Mouse (Mus musculus) testis, postnatal 14 days (tissue): Measurements from ENCODE around the gene Scrn2.

Experiments
- DNase-seq: peaks from one replicate; pipeline ENCODE4 v3.0.0; 2021; ENCODE audit warnings: low spot score

Gene Scrn2

DNA sequence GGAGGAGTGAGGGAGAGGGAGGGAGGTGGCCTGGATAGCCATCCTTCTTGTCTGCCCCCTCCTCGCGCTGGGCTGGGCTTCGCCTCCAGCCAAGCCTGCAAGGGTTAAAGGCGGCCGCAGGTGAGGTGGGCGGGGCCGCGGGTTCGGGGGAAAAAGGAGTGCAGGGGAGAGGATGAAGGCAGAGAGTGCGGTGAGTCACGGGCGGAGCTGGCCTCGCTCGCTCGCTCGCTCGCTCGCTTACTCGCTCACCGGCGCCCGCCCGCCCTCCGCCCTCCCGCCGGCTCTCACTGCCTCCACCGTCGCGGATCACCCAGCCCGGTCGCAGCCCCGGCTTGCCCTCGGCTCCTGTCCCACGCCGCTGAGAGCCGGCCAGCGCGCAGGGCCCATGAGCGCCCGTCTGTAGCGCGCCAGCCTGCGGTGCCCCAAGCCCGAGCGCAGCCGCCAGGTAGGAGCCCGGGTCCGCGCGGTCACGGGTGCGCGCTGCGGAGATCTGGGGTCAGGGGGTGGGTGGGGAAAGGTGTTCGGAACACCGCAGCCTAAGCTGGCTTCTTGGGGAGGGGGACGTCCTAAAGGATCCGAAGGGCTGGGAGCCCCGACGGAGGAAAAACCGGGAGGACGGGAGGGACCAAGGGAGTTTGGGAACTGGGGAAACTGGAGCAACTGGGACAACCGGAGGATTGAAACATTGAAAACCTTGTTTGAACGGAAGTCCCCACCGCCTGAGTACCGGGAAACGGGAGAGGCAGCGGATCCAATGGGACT, 11.0 kb upstream of the Scrn2 start:
- no peak for DNase-seq

DNA sequence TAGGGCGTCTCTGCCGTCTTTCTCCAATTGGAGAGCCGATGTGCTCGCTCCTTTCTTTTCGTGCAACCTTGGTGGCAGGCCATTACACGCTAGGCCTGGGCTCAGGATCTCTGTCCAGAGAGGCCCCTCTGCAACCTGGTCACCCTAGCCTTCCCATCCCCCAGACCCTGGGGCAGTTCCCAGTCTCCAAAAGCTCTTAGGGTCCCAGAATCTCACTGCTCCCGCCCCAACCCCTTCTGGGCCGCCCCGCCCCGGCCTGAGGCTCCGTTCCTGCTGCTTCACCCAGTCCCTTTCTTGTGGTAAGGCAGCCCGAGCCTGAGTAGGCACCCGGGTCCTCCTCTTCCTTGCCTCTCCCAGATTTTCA, 10.4 kb upstream of the Scrn2 start:
- DNase-seq: no peak

DNA sequence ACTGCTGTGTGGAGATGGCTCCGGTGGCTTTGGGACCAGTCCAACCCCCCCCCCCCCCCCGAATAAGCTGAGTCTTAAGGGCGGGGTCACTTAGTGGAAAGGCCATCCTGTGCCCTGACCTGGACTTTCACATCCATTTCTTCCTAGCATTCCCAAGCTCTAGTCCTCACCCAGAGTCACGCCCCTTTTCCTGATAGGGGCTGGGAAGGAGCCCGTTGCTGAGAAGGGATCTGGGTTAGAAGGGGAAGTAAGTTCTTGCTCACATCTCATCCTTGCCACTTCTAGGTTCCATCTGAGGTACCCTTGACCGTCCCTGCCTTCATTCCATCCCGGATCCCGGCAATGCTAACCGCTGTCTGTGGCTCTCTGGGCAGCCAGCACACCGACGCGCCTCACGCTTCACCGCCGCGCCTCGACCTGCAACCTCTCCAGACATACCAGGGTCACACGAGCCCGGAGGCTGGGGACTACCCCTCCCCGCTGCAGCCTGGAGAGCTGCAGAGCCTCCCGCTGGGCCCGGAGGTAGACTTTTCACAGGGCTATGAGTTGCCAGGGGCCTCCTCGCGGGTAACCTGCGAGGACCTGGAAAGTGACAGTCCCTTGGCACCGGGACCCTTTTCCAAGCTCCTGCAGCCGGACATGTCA, 8.5 kb upstream of the Scrn2 start:
- no peak for DNase-seq

DNA sequence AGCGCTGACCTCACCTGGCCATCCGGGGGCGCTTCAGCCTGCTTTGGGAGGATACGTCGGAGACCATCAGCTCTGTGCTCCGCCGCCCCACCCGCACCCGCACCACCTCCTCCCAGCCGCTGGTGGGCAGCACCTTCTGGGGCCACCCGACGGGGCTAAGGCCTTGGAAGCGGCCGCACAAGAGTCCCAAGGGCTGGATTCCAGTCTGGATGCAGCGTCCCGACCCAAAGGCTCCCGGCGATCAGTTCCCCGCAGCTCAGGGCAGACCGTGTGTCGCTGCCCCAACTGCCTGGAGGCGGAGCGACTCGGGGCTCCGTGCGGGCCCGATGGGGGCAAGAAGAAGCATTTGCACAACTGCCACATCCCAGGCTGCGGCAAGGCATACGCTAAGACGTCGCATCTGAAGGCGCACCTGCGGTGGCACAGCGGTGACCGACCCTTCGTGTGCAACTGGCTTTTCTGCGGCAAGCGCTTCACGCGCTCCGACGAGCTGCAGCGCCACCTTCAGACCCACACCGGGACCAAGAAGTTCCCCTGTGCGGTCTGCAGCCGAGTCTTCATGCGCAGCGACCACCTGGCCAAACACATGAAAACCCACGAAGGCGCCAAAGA, 7.8 kb upstream of the Scrn2 start:
- DNase-seq: peak; percentile 86

DNA sequence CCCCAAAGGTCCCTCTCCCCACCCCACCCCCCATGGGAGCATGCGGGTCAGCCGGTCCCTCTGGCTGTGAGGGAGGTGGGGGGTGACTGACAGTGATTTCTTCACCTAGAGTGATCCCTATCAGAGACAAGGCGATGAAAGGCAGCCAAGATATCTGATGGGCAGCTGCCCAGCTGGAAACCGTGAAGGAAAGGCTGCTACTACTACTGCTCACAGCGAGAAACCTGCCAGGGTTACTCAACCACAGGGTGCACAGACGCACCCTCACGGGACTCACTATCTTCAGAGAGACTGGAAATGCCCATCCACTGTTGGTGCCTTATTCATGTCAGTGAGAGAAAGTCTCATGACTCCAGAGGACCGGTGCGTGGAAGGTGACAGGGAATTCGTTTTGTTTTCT, 4.8 kb upstream of the Scrn2 start:
- DNase-seq: no peak

DNA sequence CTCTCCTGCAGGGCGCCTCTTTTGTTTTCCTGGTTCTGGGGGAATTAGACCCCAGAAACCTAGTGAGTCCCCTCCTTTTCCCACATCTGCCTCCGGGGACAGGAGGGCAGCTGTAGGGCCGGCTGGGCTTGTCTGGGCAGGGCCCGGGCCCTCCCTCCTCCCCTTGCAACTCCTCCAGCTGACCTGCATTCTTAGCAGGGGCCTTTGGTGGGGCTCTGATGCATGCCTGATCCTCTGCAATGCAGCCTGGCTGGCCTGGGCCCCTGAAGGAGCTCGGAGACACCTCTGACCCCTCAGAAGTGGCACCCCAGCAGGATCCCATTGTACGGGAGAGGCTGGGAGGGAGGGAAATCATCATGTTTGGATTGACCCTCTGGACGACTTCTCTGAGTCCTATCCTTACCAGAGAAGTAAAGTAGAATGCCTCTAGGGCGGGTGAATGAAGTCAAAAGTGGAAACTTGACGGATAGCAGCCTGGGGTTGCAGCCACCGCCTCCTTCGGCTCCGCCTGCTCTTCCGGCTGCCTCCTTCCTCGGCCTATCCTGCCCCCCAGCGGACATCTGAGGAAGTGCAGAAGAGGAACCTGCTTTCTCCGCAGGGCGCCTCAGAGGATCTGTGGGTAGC, 3.9 kb upstream of the Scrn2 start:
- DNase-seq: peak; percentile 82

DNA sequence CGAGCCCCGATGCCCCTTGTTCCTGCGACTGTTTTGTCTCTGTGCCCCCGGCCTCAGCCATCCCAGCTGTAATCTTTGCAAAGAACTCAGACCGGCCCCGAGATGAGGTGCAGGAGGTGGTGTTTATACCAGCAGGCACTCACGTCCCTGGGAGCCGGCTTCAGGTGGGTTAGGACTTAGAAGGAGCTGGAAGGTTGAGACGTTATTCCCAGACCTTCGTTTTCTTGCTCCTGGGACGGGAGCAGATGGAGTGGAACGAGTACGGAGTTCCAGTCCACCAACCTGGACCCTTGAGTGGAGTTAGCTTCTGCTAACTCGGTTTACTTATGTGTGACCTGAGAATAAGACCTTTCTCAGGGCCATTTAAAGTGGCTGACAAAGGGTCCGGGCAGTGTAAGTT, 688 bp downstream of the Scrn2 start:
- DNase-seq: no peak

DNA sequence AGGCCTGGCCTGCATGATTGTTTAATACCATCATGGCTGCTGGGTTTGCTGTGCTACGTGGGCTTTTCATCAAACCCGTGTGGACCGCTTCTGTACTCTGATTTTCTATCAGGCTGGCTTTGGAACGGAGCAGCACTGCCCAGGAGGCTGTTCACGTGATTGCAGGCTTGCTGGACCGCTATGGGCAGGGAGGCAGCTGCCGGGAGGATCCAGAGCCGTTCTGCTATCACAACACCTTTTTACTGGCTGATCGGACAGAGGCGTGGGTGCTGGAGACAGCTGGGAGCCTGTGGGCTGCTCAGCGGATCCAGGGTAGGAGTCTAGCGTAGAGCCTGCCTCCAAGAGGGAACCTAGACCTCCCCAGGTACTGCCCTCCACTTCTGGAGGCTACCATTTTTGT, 2.2 kb downstream of the Scrn2 start:
- DNase-seq: peak; percentile 73

DNA sequence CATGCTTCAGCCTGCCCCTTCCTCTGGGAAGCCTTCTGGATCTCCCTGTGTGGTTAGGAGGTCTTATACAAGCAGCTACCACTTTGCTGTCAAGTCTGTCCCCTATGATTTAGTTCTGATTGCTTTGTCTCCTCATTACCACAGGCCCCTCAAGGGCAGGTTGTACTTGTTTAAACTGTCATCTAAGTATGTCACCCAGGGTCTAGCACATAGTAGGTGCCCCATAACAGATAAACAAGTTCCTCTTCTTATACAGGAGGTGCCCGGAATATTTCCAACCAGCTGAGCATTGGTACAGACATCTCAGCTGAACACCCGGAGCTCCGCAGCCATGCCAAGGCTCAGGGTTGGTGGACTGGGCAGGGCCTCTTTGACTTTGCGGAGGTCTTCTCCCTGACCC, 2.8 kb downstream of the Scrn2 start:
- no peak for DNase-seq

DNA sequence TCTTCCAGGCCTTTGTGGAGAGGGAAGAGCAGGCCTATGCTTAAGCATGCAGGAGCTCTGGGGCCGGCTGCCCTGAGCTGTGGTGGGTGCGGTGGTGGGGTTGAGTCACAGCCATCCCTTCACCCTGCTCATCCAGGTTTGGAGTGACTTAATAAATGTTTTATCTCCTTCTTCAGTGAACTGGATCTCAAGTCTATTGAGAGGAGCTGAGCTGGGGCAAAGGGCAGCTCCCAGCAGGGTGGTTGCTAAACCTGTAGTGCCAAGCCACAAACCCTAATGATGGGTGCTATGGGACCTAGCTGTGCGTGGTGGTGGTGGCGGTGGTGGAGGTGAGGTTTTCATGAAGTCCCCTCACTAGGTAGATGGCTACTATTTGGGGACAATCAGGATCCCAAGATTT, 4.0 kb downstream of the Scrn2 start:
- DNase-seq: no peak

DNA sequence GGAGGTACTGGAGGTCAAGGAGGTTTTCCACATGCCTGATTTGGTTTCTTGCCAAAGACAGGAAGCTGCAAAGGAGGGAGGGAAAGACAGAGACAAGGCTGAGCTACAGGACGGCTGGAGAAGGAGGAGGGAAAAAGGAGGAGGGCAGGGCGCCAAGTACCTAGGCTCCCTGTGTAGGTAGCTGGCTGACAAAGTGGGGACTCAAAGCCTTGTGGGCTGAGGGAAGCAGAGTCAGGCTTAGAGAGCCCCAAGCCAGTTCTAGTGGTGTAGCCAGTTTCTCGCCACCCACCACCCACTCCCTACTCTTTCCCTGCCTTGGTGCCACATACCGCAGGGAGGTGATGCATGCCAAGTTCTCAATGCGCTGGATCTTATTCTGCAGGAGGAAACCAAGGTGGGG, 6.4 kb downstream of the Scrn2 start:
- DNase-seq: no peak

DNA sequence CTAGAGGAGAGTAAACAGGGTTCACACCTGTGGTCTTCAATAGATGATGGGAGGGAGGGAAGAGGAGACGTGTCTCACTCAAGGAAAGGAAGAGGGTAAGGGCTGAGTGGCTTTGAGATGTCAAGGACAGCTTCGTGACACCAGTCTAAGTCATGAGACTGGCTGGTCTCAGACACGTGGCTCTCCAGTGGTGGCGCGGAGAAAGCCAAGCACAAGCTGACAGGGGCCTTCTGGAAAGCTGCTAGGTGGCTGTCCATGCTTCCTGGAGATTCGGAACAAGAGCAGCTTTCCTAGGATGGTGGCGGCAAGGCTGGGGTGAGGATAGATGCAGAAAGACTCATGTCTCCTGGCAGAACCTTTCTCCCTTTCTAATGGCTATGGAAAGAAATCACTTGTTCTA, 9.1 kb downstream of the Scrn2 start:
- DNase-seq: no peak

DNA sequence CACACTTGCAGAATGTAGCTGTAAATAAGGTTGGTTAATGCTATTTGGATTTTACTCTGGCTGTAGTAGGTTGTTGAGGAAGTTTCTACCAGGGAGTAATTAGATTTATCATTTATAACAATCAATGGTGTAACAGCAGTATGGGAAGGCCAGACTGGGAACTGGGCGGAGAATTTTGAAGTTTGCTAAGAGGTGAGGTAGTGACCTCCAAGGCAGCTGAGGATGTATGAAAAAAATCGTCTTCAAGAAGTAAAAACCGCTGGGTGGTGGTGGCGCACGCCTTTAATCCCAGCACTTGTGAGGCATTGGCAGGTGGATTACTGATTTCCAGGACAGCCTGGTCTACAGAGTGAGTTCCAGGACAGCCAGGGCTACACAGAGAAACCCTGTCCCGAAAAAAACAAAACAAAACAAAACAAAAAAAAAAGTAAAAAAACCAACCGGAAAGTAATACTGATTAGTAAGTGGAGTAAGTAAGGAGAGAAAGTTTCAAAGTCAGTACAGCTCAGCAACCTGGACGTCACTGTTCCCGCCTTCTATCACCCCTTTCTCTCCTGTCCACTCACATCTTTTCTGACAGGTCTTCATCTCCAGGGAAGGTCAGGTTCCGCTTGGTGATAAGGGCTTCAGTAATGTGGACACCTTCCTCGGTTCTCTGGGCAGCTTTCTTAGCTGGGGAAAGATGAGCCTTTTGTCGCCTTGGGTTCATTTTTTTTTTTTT, 10.7 kb downstream of the Scrn2 start:
- DNase-seq: no peak

DNA sequence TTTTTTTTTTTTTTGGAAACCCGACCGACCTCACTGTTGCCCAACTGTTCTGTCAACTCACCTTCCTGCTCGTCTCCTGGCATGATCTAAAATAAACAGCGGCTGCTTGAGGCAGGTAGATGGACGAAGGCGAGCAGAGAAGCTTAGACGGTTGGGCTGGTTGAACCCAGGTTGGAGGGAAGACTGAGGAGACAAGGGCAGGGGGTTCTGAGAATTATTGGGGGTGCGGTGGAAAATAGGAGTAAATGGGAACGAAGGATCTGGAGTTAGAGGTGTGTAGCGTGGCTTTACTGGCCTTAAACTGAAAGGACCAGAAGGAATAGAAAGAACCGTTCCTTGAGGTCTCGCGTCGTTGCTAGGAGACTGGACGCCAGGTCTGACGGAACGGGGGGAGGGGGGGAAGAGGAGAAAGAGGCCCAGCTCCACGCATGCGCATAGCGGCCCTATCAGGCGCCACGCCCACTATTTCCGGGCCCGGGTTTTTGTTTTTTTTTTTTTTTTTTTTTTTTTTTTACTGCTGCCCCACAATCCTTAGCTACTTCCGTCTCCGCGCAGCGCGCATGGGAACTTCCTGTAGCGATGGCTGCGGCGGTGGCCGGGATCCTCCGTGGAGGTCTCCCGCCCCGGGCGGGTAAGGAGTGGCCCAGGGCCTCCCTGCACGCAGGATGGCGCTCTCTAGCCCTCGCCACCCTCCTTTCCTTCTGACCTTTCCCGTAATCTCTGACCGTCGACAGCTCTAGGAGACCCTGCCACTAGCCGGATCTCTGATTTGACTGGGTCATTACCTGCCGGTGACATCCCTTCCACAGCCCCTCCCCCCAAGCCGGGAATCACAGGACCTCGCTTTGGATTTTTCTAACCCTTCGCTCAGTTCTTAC, 11.5 kb downstream of the Scrn2 start, which contains the start of the genes Lrrc46 and Mrpl10:
Gene Lrrc46 (minus strand): TSS at position 386 of the 878 bp plus-strand sequence.
Gene Mrpl10 (plus strand): TSS at position 539 of the 878 bp plus-strand sequence.
- peak; percentile 88 for DNase-seq

DNA sequence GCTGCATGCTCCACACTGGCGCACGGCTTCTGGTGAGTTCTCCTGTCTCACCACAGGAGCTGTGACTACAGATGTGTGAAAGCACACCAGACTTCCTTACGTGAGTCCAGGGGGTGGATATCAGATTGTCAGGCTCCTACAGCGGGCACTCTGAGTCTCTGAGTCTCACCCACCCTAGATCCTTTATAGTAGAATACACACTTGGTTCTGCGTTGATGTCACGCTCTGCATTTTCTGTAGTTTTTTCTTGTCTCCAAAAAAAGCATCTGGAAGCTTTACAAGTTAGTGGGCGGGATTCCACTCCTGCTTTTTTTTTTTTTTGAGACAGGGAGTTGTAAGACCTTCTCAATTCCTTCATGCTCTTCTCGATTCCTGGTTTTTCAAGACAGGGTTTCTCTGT, 15.2 kb downstream of the Scrn2 start:
- no peak for DNase-seq

DNA sequence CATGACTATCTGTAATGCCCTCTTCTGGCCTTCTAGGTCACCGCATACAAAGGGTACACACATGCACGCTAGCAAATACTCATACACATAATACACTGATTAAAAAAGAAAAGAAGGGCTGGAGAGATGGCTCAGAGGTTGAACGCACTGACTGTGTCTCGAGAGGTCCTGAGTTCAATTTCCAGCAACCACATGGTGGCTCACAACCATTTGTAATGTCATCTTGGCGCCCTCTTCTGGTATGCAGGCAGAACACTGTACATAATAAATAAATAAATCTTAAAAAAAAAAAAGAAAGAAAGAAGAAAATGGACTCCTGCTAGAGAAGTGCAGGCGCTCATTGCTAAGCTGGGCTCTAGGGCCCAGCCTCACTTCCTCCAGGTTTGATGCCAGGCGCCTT, 16.1 kb downstream of the Scrn2 start:
- DNase-seq: no peak

DNA sequence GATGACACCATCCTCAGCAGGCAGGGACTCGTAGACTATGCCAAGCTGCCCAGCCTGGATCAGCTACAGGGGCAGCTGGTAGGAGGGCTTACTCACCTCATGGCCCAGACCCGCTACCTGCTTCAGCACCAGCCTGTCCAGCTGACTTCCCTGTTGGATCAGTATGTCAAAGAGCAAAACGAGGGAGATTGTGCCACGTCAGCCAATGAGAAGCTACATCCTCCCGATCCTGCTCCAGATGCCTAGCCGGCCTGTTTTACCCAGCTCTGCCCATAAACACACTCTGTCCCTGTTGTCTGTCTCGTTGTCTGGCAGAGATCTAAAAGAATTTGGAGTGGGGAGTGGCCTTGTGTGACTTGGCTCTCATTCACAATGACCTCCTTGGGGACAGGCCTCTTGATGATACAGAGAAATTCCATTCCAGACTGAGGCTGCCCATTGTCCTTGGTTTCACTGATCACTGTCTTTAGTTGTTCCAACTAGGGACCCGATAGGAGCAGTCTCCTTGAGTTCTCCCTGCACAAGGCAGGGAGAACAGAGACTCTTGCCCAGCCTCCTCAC, 18.4 kb downstream of the Scrn2 start:
- peak; percentile 72 for DNase-seq

DNA sequence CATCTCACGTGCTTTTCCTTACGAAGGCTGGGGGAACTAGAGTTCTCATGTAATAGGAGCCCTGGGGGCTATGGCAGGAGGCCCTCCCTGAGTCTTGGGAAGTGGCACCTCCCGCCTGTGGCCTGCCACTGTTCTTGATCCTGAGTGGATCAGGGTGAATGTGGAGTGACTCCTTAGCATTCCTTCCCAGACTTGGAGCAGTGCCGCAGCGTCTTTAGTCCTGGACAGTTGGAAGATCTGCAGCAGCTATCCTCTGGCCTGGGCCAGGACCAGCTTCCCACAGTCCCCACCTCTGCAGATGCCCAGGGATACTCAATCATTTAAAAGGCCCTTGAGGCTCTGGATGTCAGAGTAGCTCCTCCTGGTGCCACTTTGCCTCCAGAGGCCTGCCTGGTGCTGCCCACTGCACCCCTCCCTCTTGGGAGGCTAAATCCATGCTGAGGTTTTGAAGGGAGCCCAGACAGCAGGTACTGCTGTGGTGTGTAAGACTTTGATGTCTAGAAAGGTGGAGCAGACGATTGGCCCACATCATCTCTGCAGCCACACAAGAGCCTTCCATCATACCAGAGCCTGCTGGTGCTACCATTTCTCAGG, 19.9 kb downstream of the Scrn2 start:
- DNase-seq: no peak

DNA sequence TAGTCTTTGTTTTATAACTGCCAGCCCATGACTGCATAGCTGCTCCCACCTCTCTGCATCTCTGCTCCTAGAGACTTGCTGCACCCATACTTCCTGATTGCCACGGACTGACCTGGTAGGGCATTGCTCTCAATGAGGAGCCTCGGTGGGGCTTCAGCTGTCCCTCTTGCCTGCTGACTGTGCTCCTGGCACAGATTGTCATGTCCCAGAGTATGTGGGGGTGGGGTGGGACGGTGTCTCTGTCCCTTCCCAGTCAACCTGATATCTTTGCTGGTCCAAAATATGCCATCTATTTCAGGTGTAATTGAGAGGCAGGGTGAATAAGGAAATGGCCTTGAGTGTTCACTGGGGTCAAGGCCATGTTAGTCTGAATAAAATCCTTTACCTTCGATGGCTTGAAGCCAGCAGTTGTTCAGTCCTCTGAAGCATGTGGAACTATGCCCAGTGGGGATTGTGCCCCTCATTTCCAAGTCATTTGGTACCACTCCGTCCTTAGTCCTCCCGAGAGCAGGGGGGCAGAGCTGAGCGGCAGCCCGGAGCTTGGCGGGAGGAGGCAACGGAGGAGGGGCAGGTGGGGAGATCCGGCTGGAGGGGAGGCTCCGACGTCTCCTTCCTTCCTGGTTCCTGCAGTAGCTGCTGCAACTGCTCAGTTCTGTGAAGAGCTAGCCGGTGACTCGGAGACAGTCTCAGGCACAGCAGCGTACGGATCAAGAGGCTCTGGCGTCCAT, 20.6 kb downstream of the Scrn2 start, which contains the start of gene Osbpl7:
Gene Osbpl7 (plus strand): TSS at position 413 of the 728 bp plus-strand sequence.
- DNase-seq: no peak
